Mouse (Mus musculus): ENCODE measurements at regions not wholly inside any gene's neighbourhood (a gene's known extent, or its start where the extent isn't known, plus 50 kb on each side); places are given as distances from the start of the nearest gene placed in this dataset.
"Not testable (repeated sequence)": the region's sequence is repeated elsewhere in the genome, so short reads cannot be mapped to it uniquely, and the experiment has no call there.

DNA sequence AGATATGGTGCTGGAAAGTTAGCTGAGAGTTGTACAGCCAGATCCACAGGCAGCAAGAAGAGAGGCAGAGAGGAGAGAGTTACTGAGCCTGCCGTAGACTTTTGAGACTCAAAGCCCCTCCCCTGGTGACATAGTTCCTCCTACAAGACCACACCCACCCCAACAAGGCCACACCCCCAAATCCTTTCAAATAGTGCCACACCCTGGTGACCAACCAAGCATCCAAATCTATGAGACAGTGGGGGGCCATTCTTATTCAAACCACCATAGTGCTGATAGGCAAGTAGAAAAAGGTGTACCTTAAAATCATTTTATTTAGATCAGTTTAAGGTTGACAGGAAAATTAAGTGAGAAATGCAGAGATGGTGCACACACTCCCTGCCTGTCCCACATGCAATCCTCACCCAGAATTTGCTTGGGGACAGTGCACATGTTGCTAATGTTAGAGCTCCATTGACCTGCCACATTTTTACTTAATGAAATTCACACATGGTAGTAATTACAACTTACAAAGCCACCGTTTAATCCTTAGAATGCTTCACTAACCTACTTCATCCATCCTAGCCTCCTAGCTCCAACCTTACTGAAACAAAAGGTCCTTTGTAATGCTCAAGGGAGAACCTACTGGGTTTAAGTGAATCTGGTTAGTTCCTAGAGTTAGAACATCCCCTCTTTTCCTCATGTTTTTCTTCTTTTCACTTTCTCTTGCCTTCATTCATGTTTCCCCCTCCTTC, 86.5 kb downstream of the Phlda1 start:
- DNase-seq (ENCODE audit: low read depth, low spot score), result no peak

DNA sequence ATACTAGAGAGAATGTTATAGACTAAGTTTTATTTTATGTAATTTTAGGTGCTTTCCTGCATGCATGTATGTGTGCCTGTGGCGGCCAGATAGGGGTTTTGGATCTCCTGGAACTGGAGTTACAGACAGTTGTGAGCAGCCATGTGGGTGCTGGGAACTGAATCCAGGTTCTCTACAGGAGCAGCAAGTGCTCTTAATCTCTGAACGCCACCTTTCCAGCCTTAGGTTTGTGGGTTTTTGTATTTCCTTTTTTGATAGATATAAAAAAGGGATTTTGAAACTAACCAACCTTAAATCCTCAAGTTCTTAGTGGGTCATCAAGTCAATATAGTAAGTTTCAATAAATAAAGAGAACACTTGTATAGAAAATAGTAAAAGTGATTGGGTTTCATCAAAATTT, 87.2 kb downstream of the Phlda1 start:
- DNase-seq (ENCODE audit: low read depth, low spot score), result no peak

GRCm38 (mm10) chr10:111594171-111594570, 88.1 kb downstream of the Phlda1 start:
- DNase-seq (ENCODE audit: low read depth, low spot score), result no peak

DNA sequence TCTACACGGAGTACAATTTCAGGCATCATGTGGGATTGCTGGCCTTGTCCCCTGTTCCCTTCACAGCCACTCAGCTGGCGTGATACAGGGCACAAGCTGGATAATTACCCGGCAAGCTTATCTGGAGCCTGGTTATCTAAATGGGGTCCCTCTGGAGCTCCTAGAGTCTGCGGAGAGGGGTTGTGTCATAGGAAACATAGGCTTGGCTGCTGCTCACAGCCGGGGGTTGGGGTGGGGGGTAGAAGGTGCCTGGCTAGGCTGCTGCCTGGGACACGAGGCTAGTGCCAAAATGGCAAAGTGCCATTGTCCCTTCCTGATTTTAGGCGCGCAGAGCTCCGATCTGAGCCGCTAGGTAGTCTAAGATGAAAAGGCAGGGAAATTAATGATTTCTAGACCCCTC, 88.6 kb downstream of the Phlda1 start:
- no peak for DNase-seq (ENCODE audit: low read depth, low spot score)

GRCm38 (mm10) chr10:111595513-111595995, 89.5 kb downstream of the Phlda1 start:
- no peak for DNase-seq (ENCODE audit: low read depth, low spot score)

- DNase-seq (ENCODE audit: low read depth, low spot score), result no peak
Observed at GRCm38 (mm10) chr10:111598650-111599049, 92.6 kb downstream of the Phlda1 start.

- no peak for DNase-seq (ENCODE audit: low read depth, low spot score)
Observed at GRCm38 (mm10) chr10:111599297-111600250, 93.5 kb downstream of the Phlda1 start.

DNA sequence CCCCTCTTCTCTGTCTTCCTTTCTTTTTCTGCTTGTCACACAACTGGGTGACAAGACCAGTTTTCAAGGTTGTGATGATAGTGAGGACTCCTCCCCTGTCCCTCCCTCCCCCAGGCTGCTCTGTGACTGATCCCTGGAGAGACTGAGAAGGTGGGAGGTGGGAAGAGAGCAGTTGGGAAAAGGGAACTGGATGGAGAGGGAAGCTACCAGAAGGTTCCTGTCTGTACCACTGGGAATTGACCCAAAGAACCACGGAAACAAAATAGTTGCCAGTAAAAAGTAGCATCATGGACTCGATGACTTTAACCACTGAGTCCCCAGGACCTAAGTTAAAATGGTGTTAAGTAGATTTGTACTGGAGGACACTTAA, 94.2 kb downstream of the Phlda1 start:
- no peak for DNase-seq (ENCODE audit: low read depth, low spot score)

DNA sequence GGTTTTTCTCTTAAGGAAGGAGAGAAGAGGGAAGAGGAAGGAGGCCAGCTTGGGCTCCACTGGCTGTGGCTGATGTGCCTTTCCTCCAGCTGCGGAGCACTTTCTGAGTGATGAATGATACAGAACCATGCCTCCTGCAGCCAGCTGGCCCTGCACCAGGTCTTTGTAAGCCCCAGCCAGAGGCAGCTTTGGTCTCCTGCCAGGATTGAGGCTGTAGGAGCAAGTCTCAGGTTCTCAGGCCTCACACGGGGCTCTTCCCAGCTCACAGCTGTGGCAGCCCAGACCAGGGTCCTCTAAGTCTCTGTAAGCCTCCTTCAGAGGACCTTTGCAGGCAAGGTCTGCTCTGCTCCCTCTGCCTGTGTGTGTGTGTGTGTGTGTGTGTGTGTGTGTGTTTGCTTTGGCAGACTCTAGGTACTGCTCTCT, 94.6 kb downstream of the Phlda1 start:
- peak; percentile 56 for DNase-seq (ENCODE audit: low read depth, low spot score)

GRCm38 (mm10) chr10:111603166-111603565, 97.1 kb downstream of the Phlda1 start:
- no peak for DNase-seq (ENCODE audit: low read depth, low spot score)

- not testable (repeated sequence) for DNase-seq (ENCODE audit: low read depth, low spot score)
Observed at GRCm38 (mm10) chr10:111607381-111607780, 101.3 kb downstream of the Phlda1 start.

GRCm38 (mm10) chr10:111608385-111609093, 102.5 kb downstream of the Phlda1 start:
- no peak for DNase-seq (ENCODE audit: low read depth, low spot score)

DNA sequence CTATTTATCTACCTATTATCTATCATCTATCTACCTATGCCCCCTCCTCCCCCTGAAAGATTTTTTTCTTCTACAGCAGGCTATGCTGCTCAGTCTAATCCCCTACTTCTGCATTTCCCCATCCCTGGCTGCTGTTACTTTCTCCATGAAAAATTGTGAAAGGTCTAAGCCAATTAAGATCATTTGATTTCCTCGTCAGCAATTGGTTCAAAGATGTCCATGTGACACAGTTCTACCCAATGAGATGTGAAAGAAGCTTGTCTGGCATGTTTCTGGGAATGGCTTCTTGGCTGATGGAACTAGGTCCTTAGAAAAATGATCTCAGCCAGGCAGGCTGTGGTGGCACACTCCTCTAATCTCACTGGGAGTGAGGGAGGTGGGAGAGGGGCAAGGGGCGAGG, 103.8 kb downstream of the Phlda1 start:
- no peak for DNase-seq (ENCODE audit: low read depth, low spot score)

DNA sequence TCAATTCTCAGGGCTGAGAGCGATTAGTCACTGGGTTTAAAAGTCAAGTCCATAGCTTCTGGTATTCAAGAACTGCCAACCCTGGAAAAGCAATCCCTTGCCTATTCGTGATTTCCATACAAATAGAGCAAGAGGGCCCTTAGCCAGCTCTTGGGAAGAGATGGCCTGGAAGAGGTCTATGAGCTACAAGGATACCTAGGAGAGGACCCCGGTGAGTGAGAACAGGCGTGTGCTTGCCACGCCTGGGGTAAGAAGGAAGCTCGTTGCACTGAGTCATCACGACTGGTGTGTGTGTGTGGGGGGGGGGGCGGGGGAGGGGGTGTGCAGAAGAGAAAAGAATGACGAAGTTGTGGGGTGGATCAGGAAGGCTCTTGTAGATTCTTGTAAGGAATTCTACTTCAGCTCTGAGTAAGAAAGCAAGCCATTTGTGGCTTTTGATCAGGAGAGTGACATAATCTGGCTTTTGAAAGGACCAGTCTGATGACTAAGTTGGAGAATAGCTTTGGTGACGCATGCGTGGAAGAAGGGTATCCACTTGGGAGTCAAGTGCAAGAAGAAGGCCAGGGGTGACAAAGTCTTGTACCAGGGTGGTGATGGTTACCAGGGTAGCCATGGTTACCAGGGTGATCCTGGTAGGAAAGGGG, 113.7 kb downstream of the Phlda1 start:
- DNase-seq (ENCODE audit: low read depth, low spot score), result no peak

GRCm38 (mm10) chr10:111620927-111621676, 115.0 kb downstream of the Phlda1 start:
- DNase-seq (ENCODE audit: low read depth, low spot score), result no peak

GRCm38 (mm10) chr10:111622789-111623188, 116.7 kb downstream of the Phlda1 start:
- no peak for DNase-seq (ENCODE audit: low read depth, low spot score)

- DNase-seq (ENCODE audit: low read depth, low spot score), result no peak
Observed at GRCm38 (mm10) chr10:111624021-111624420, 117.9 kb downstream of the Phlda1 start.

- no peak for DNase-seq (ENCODE audit: low read depth, low spot score)
Observed at GRCm38 (mm10) chr10:111624624-111625023, 118.5 kb downstream of the Phlda1 start.

DNA sequence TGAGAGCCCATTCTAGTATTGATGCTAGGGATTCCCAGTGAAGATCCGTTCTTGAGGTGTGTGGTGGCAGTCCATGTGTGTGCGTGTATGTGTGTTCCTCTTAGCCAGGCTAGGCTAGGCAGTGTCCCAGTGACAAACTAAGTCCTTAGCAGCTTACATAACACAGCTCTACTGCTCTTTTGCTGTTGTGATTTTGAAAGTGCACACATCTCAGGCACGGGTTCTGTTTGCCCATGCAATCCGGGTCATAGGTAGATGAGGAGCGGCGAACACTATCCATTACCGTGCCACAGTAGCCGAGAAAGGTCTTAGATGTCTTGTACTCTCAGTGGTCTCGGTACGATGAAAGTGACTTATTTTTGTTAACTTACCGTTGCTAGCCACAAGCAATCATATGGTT, 119.5 kb downstream of the Phlda1 start:
- DNase-seq (ENCODE audit: low read depth, low spot score), result no peak

DNA sequence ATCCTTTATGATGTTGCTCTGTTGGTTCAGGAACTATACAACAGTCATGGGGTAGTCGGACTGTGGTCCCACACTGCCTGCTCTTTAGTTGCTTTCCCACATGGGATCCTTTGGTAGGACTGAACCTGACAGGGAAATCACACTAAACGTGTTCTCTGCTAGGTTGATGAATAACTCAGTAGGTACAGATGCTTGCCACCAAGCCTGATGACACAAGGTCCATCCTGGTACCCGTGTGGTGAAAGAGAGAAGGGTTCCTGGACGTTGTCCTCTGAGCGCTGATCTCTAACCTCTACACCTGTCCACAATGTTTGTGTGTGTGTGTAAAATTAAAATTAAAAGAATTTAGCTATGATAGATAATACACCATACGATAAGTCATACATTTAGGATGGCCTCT, 119.9 kb downstream of the Phlda1 start:
- no peak for DNase-seq (ENCODE audit: low read depth, low spot score)

GRCm38 (mm10) chr10:111636283-111636682, 130.2 kb downstream of the Phlda1 start:
- DNase-seq (ENCODE audit: low read depth, low spot score), result no peak
